Mouse (Mus musculus) right cerebral cortex, postnatal 10 days (tissue): ENCODE results near the gene Tnfaip8l3.
A peak's percentile ranks its signal among the peaks of the same experiment; 100 is the strongest.
"Not testable (repeated sequence)": the region's sequence is repeated elsewhere in the genome, so short reads cannot be mapped to it uniquely, and the experiment has no call there.

ENCODE experiments used
- DNase-seq, 2 experiments: peaks; one replicate each; pipeline ENCODE4 v3.0.0; 2021; ENCODE audit warnings: low spot score in 2 of 2

Gene Tnfaip8l3

GRCm38 (mm10) chr9:54068032-54068649, at the start of gene Tnfaip8l3:
Gene Tnfaip8l3 (minus strand): TSS chr9:54068388.
- DNase-seq: peak; percentile 36 to 51

- peak in 1 of 2 experiments; percentile 35 for DNase-seq
These were observed 44.5 kb upstream of the Tnfaip8l3 start for GRCm38 (mm10) chr9:54112726-54113125.

GRCm38 (mm10) chr9:54098636-54099035, 30.4 kb upstream of the Tnfaip8l3 start:
- no peak for DNase-seq

GRCm38 (mm10) chr9:54097091-54097490, 28.9 kb upstream of the Tnfaip8l3 start:
- DNase-seq: no peak

DNA sequence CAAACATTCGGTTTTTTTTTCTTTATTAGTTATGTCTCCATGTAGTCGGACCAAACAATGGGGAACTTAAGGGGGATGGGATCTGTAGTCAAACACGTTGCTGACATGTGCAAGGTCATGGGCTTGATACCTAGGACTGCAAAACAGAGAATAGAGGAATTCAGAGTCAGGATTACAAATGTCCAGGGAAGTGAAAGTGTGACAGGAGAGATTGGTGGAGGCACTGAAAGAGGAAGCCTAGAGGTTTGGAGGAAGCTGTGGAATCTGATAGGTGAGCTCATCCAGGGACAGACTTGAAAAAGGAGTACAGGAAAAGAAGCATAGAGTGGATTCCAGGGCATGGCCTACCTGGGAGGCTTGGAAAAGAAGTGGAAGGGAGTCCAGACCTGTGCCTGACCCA, 16.1 kb upstream of the Tnfaip8l3 start:
- DNase-seq: no peak

- DNase-seq: no peak
These were observed 9.6 kb upstream of the Tnfaip8l3 start for GRCm38 (mm10) chr9:54077740-54078139.

GRCm38 (mm10) chr9:54074901-54075300, 6.7 kb upstream of the Tnfaip8l3 start:
- no peak for DNase-seq

- DNase-seq: no peak
These were observed 5.5 kb upstream of the Tnfaip8l3 start for GRCm38 (mm10) chr9:54073688-54074087.

GRCm38 (mm10) chr9:54071474-54072095, 3.4 kb upstream of the Tnfaip8l3 start:
- no peak for DNase-seq

GRCm38 (mm10) chr9:54069204-54069603, 1.0 kb upstream of the Tnfaip8l3 start:
- DNase-seq: no peak

GRCm38 (mm10) chr9:54068777-54069176, 589 bp upstream of the Tnfaip8l3 start:
- DNase-seq: peak; percentile 74 to 77

- no peak for DNase-seq
These were observed 551 bp downstream of the Tnfaip8l3 start for GRCm38 (mm10) chr9:54067642-54068031.

DNA sequence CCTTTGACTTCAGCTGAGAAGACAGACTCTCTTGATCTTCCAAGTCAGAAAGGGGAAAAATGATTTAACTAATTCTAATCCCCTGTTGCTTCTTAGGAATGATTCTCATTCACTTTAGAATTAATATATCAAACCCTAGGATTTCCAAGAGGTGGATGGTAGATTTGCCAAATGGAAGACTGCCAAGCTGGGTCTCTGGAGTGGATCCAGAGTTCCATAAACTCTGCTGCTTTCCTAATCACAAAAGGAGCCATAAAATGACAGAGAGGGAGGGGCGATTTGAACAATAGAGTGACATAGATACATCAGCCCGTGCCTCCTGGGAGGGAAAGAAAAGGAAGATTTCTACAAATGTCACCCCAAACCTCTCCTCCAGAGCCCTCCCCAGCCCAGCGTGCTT, 3.4 kb downstream of the Tnfaip8l3 start:
- no peak for DNase-seq

DNA sequence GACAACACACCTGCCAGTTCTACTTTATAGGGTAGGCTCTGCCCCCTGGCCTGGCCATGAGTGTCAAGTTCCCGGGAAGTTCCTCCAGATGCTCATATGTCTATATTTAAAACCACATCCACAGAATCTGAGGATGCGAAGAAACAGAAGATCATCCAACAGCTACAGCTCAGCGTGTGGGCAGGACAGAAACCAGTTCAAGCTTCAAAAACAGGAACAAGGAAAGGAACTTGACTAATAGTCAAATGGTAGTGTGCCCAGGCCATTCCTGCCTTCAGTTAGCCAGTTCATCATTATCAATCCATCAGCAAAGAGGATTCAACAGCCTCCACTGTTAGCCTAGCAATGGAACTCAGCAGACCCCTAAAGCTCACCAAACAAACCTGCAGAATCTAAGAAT, 4.5 kb downstream of the Tnfaip8l3 start:
- DNase-seq: no peak

GRCm38 (mm10) chr9:54061666-54062065, 6.5 kb downstream of the Tnfaip8l3 start:
- no peak for DNase-seq

DNA sequence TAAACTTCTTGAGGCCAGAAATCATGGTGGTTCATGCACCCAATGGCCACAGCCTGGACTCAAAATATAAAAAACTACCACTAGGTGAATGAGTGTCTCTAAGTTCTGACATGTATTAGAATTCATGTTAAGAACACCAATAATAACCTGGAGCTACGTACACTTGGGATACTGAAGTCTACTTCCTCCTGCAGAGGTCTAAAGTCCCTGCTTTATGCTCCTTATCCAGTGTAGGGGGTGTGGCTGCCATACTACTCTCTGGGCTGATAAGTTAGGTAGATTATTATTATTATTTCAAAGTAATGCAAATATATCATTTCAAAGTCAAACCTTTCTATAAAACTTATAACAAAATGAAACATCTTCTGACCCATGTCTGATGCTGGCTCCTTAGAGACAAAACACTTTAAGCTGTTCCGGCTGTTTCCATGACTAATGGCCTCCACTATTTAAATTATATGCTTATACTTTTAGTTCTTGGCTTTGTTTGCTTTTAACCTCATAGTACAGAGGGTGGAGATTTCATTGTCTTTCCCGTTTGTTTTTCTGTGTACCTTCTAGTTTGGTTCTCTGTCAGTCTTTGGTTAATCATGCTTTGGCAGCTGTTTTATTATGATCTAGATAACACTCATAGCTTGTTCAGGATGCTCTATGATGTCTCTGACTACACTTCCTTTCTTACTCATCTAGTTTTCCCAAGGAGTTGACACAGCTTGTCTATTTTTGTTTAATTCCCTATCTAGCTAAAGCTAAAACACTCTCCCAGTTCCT, 16.7 kb downstream of the Tnfaip8l3 start:
- no peak for DNase-seq

DNA sequence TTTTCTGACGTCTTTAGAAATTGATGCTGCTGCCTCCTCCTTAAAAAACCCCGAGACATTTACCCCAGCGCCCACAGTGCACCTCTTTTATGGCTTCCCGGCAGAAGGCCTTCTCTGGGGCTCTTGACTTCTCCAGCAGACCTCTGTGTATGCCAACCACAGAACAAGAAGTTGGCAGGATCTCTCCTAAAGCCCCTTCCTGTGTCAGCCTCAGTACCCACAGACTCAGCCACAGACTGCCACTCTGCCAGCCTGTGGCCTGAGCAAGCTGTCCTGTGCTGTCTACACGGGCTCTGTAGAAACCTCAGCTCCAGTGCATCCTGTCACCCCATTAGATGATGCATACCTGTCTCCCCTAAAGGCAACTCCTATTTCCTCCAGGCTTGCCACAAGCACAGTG, 19.2 kb downstream of the Tnfaip8l3 start:
- no peak for DNase-seq

- DNase-seq: no peak
These were observed 25.1 kb downstream of the Tnfaip8l3 start for GRCm38 (mm10) chr9:54043067-54043466.

- DNase-seq: peak; percentile 66 to 74
These were observed 30.5 kb downstream of the Tnfaip8l3 start for GRCm38 (mm10) chr9:54037717-54038116.

- DNase-seq: no peak
These were observed 33.5 kb downstream of the Tnfaip8l3 start for GRCm38 (mm10) chr9:54034691-54035090.

- DNase-seq: no peak
These were observed 45.4 kb downstream of the Tnfaip8l3 start for GRCm38 (mm10) chr9:54022795-54023194.

DNA sequence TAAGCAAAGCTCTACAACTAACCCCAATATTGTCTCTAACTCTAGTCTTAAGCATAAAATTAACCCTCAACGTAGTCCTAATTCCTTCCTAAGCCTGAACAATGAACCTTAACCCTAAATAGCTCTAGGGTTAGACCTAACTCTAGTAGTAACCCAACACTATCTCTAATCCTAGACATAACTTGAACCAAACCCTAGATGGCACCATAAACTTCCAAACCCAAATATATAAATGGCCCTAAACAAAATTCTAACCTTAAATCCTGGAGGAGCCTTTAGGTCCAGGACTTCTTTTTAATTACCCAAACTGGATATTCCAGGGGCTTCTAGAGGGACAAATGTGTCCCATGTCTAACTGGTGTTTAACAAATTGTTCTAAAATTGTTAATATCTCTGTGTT, 73.7 kb downstream of the Tnfaip8l3 start:
- no peak for DNase-seq

DNA sequence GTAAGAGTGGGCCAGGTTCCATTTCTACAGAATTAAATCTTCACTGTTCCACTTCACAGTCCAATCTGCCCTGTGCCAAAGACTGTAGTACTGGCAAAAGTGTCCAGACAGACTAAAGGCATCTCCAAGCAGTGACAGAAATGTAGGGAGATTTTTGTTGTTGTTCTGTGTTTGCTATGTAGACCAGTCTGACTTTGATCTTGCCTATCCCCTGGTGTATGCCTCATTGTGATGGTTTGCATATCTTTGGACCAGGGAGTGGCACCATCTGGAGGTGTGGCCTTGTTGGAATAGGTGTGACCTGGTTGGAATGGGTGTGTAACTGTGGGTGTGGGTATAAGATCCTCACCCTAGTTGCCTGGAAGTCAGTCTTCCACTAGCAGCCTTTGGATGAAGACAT, 75.6 kb downstream of the Tnfaip8l3 start:
- not testable (repeated sequence) for DNase-seq
